Mouse (Mus musculus): ENCODE results near the gene Ppm1a. TPM values are rescaled to one million over a fixed set of nuclear protein-coding genes. Genes with fewer than 3 reads are reported as not detected.

Gene Ppm1a
- 92.8 and 108 TPM in 2 replicates for polyA plus RNA-seq (2014; fragmentation: Nextera tagmentation; extraction: Ambion mirVana)

GRCm38 (mm10) chr12:72757086-72757485, at the start of gene Ppm1a:
Gene Ppm1a, plus strand, starts transcription at chr12:72757455.
- ATAC-seq (ENCODE audit: low FRiP score, low TSS enrichment), result no peak
- H3K27me3 ChIP-seq (ENCODE audit: control insufficient read depth, insufficient read depth, low read length), result no peaks in the 10 kb centered on the region
- no peak within 1 kb of the TSS for H3K9ac ChIP-seq (replicated peaks; ENCODE audit: low read length)
- WGBS, result 21% methylated on average over 4 of the region's 4 CpGs
- H3K36me3 ChIP-seq (ENCODE audit: control insufficient read depth, insufficient read depth, low read length), result no peaks in the 10 kb centered on the region
- no peak within 1 kb of the TSS for H3K4me3 ChIP-seq (replicated peaks; ENCODE audit: low read depth, low read length)
- DNase-seq, result no peak
- peaks cover 10% of the 10 kb centered on the region; the same call in 1 of the 2 replicates for H3K4me1 ChIP-seq (ENCODE audit: control insufficient read depth, insufficient read depth, low read length)
- H3K27ac ChIP-seq (replicated peaks; ENCODE audit: low read depth, low read length), result no peak within 1 kb of the TSS
- H3K9me3 ChIP-seq (ENCODE audit: control insufficient read depth, low read length), result no peaks in the 10 kb centered on the region
- no peak within 1 kb of the TSS for H3K4me2 ChIP-seq (ENCODE audit: low read length)

DNA sequence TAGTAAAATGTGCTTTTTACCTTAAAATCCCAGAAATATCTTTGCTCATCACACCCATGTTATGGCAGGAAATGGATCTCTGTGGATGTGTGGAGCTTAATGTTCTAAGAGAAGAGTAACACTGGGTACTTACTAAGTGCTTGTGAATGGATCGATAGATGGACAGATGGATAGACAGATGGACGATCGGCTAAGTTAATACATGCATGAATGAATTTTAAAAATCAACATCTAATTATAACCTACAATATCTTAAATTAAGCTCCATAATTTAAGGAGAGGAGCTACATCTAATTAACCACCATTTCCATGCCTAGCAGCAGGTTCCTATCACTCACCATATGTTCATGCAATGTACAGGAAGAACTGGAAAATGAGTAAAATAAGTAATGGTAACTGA, 47.3 kb upstream of the Ppm1a start:
- Histone ChIP-seq H3K36me3 (ENCODE audit: control insufficient read depth, insufficient read depth, low read length) (no peaks in the 10 kb centered on the region), H3K9me3 (ENCODE audit: control insufficient read depth, low read length) (no peaks in the 10 kb centered on the region), H3K27me3 (ENCODE audit: control insufficient read depth, insufficient read depth, low read length) (no peaks in the 10 kb centered on the region), H3K4me2 (ENCODE audit: low read length) (no peak overlapping the region), H3K9ac (replicated peaks; ENCODE audit: low read length) (no peak overlapping the region), H3K4me3 (replicated peaks; ENCODE audit: low read depth, low read length) (no peak overlapping the region), H3K4me1 (ENCODE audit: control insufficient read depth, insufficient read depth, low read length) (no peaks in the 10 kb centered on the region), H3K27ac (replicated peaks; ENCODE audit: low read depth, low read length) (no peak overlapping the region)
- DNase-seq (no peak), ATAC-seq (ENCODE audit: low FRiP score, low TSS enrichment) (no peak)
- 95% methylated on average over 3 of the region's 3 CpGs for WGBS

GRCm38 (mm10) chr12:72714896-72715295, 42.4 kb upstream of the Ppm1a start:
- DNase-seq, result no peak
- Histone ChIP-seq H3K9ac (replicated peaks; ENCODE audit: low read length) (no peak overlapping the region), H3K36me3 (ENCODE audit: control insufficient read depth, insufficient read depth, low read length) (no peaks in the 10 kb centered on the region), H3K27ac (replicated peaks; ENCODE audit: low read depth, low read length) (no peak overlapping the region), H3K4me2 (ENCODE audit: low read length) (no peak overlapping the region), H3K9me3 (ENCODE audit: control insufficient read depth, low read length) (no peaks in the 10 kb centered on the region), H3K4me3 (replicated peaks; ENCODE audit: low read depth, low read length) (no peak overlapping the region), H3K4me1 (ENCODE audit: control insufficient read depth, insufficient read depth, low read length) (no peaks in the 10 kb centered on the region), H3K27me3 (ENCODE audit: control insufficient read depth, insufficient read depth, low read length) (no peaks in the 10 kb centered on the region)
- no peak for ATAC-seq (ENCODE audit: low FRiP score, low TSS enrichment)
- WGBS, result 92% methylated on average over 2 of the region's 2 CpGs

DNA sequence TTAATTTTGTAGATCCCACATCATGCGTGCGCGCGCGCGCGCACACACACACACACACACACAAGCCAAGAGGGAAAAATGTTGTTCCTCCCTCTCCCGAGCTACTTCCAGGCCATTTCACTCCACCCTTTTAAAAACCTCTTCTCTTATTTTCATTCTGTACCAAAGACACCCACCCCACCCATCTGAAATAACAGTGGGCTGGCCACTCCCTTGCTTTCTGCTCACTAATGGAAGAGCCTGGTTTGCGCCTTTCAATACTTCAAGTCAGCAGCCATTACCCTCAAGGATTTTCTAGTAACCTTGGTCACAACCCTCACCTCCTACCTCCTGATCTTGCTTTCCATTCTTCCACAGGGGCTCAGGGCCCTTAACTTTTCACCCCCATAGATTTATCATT, 41.4 kb upstream of the Ppm1a start:
- 96% methylated on average over 9 of the region's 9 CpGs for WGBS

GRCm38 (mm10) chr12:72719046-72719445, 38.2 kb upstream of the Ppm1a start:
- Histone ChIP-seq H3K4me1 (ENCODE audit: control insufficient read depth, insufficient read depth, low read length) (no peaks in the 10 kb centered on the region), H3K27ac (replicated peaks; ENCODE audit: low read depth, low read length) (no peak overlapping the region), H3K9ac (replicated peaks; ENCODE audit: low read length) (no peak overlapping the region), H3K4me3 (replicated peaks; ENCODE audit: low read depth, low read length) (no peak overlapping the region), H3K9me3 (ENCODE audit: control insufficient read depth, low read length) (no peaks in the 10 kb centered on the region), H3K4me2 (ENCODE audit: low read length) (no peak overlapping the region), H3K36me3 (ENCODE audit: control insufficient read depth, insufficient read depth, low read length) (no peaks in the 10 kb centered on the region), H3K27me3 (ENCODE audit: control insufficient read depth, insufficient read depth, low read length) (no peaks in the 10 kb centered on the region)
- DNase-seq, result no peak
- no peak for ATAC-seq (ENCODE audit: low FRiP score, low TSS enrichment)
- WGBS, result 89% methylated on average over 2 of the region's 2 CpGs

More for the DNA sequence above, 41.4 kb upstream of the Ppm1a start:
- Histone ChIP-seq H3K4me3 (replicated peaks; ENCODE audit: low read depth, low read length) (no peak overlapping the region), H3K4me1 (ENCODE audit: control insufficient read depth, insufficient read depth, low read length) (no peaks in the 10 kb centered on the region), H3K36me3 (ENCODE audit: control insufficient read depth, insufficient read depth, low read length) (no peaks in the 10 kb centered on the region), H3K9me3 (ENCODE audit: control insufficient read depth, low read length) (no peaks in the 10 kb centered on the region), H3K9ac (replicated peaks; ENCODE audit: low read length) (no peak overlapping the region), H3K27me3 (ENCODE audit: control insufficient read depth, insufficient read depth, low read length) (no peaks in the 10 kb centered on the region), H3K4me2 (ENCODE audit: low read length) (no peak overlapping the region), H3K27ac (replicated peaks; ENCODE audit: low read depth, low read length) (no peak overlapping the region)
- ATAC-seq (ENCODE audit: low FRiP score, low TSS enrichment) (no peak), DNase-seq (no peak)

- no peak overlapping the region for H3K9ac ChIP-seq (replicated peaks; ENCODE audit: low read length)
- H3K4me1 ChIP-seq (ENCODE audit: control insufficient read depth, insufficient read depth, low read length), result no peaks in the 10 kb centered on the region
- no peaks in the 10 kb centered on the region for H3K27me3 ChIP-seq (ENCODE audit: control insufficient read depth, insufficient read depth, low read length)
- H3K4me2 ChIP-seq (ENCODE audit: low read length), result no peak overlapping the region
- DNase-seq (no peak), ATAC-seq (ENCODE audit: low FRiP score, low TSS enrichment) (no peak)
- H3K27ac ChIP-seq (replicated peaks; ENCODE audit: low read depth, low read length), result no peak overlapping the region
- H3K4me3 ChIP-seq (replicated peaks; ENCODE audit: low read depth, low read length), result no peak overlapping the region
- H3K9me3 ChIP-seq (ENCODE audit: control insufficient read depth, low read length), result no peaks in the 10 kb centered on the region
- no peaks in the 10 kb centered on the region for H3K36me3 ChIP-seq (ENCODE audit: control insufficient read depth, insufficient read depth, low read length)
- WGBS, result 86% methylated on average over 11 of the region's 11 CpGs
Observed at GRCm38 (mm10) chr12:72719452-72720087, 37.7 kb upstream of the Ppm1a start.

DNA sequence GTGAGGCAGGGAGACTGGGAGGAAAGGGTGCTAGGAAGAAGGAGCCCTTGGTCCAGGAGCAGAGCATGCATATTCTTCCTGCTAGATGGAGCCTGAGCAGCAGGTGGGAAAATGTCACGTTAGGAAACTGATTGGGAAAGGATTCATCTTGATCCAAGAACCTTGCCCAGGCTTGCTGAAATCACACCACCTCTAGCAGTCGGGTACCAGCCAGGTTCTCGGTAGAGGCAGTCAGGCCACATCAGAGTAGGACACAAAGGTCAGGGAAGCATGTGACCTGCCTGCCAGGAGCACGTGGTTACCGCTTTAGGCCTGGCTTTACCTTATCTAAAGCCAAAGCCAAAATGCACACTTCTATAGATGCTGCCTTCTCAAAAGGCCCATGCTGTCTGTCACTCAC, 35.5 kb upstream of the Ppm1a start:
- Histone ChIP-seq H3K4me3 (replicated peaks; ENCODE audit: low read depth, low read length) (no peak overlapping the region), H3K9ac (replicated peaks; ENCODE audit: low read length) (no peak overlapping the region), H3K4me1 (ENCODE audit: control insufficient read depth, insufficient read depth, low read length) (no peaks in the 10 kb centered on the region), H3K27ac (replicated peaks; ENCODE audit: low read depth, low read length) (no peak overlapping the region), H3K4me2 (ENCODE audit: low read length) (no peak overlapping the region), H3K36me3 (ENCODE audit: control insufficient read depth, insufficient read depth, low read length) (no peaks in the 10 kb centered on the region), H3K9me3 (ENCODE audit: control insufficient read depth, low read length) (no peaks in the 10 kb centered on the region), H3K27me3 (ENCODE audit: control insufficient read depth, insufficient read depth, low read length) (no peaks in the 10 kb centered on the region)
- no peak for ATAC-seq (ENCODE audit: low FRiP score, low TSS enrichment)
- 87% methylated on average over 5 of the region's 5 CpGs for WGBS
- DNase-seq, result no peak

DNA sequence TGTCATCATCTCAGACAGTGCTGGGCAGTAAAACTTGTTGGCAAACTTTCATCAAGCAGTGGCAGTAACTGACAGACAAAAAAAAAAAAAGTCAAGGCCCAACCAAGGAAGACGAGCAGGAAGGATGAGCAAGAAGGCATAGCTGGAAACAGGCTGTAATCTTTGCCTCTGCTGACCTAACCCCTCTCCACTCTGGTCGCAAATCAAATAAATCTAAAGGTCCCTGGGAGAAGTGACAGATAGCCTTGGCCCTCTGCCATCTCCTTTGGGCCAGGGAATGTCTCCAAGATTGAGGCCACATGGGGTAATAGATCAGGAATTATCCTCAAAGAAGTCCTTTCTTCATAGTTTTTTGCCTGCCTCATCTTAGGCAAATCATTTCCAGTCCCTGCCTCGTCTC, 33.3 kb upstream of the Ppm1a start:
- 66% methylated on average over 3 of the region's 3 CpGs for WGBS

DNA sequence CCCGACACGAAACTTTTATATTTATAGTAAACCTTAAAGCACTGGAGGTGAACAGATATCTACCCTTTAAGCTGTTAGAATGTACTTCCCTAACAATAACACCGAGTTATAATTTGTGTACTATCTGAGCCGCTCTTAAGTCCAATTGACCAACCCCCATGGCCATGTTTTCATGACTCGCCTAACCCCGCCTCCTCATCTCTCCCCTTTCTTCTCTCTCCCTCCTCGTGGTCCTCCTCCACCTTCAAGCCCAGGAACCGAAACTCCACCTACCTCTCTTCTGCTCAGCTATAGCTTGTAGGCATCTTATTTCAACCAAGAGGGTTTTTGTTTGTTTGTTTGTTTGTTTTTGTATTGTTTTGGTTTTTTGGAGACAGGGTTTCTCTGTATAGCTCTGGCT, 30.2 kb upstream of the Ppm1a start:
- DNase-seq (no peak), ATAC-seq (ENCODE audit: low FRiP score, low TSS enrichment) (no peak)
- WGBS, result 94% methylated on average over 8 of the region's 8 CpGs
- Histone ChIP-seq H3K9me3 (ENCODE audit: control insufficient read depth, low read length) (no peaks in the 10 kb centered on the region), H3K4me2 (ENCODE audit: low read length) (no peak overlapping the region), H3K36me3 (ENCODE audit: control insufficient read depth, insufficient read depth, low read length) (no peaks in the 10 kb centered on the region), H3K27ac (replicated peaks; ENCODE audit: low read depth, low read length) (no peak overlapping the region), H3K4me1 (ENCODE audit: control insufficient read depth, insufficient read depth, low read length) (no peaks in the 10 kb centered on the region), H3K27me3 (ENCODE audit: control insufficient read depth, insufficient read depth, low read length) (no peaks in the 10 kb centered on the region), H3K4me3 (replicated peaks; ENCODE audit: low read depth, low read length) (no peak overlapping the region), H3K9ac (replicated peaks; ENCODE audit: low read length) (no peak overlapping the region)

More for the DNA sequence above, 33.3 kb upstream of the Ppm1a start:
- DNase-seq, result no peak
- no peaks in the 10 kb centered on the region for H3K27me3 ChIP-seq (ENCODE audit: control insufficient read depth, insufficient read depth, low read length)
- H3K36me3 ChIP-seq (ENCODE audit: control insufficient read depth, insufficient read depth, low read length), result no peaks in the 10 kb centered on the region
- H3K27ac ChIP-seq (replicated peaks; ENCODE audit: low read depth, low read length), result no peak overlapping the region
- H3K4me1 ChIP-seq (ENCODE audit: control insufficient read depth, insufficient read depth, low read length), result no peaks in the 10 kb centered on the region
- H3K9me3 ChIP-seq (ENCODE audit: control insufficient read depth, low read length), result no peaks in the 10 kb centered on the region
- H3K4me2 ChIP-seq (ENCODE audit: low read length), result no peak overlapping the region
- no peak overlapping the region for H3K4me3 ChIP-seq (replicated peaks; ENCODE audit: low read depth, low read length)
- H3K9ac ChIP-seq (replicated peaks; ENCODE audit: low read length), result no peak overlapping the region
- ATAC-seq (ENCODE audit: low FRiP score, low TSS enrichment), result no peak

Data from midbrain, embryonic 14.5 days (tissue).